Mouse (Mus musculus): Measurements from ENCODE around the gene Cdca8.

Cdca8 gene

GRCm38 (mm10) chr4:124951036-124951433 is 11.9 kb upstream of the Cdca8 start:
- peak; percentile 40 to 64 for DNase-seq

GRCm38 (mm10) chr4:124950181-124951035 is 11.3 kb upstream of the Cdca8 start:
- DNase-seq, result peak; percentile 71 to 77

GRCm38 (mm10) chr4:124949488-124949887 is 10.4 kb upstream of the Cdca8 start:
- no peak for DNase-seq

GRCm38 (mm10) chr4:124944961-124945360 is 5.8 kb upstream of the Cdca8 start:
- peak in 1 of 2 experiments; percentile 39 for DNase-seq

GRCm38 (mm10) chr4:124943781-124944180 is 4.7 kb upstream of the Cdca8 start:
- no peak for DNase-seq

GRCm38 (mm10) chr4:124943022-124943421 is 3.9 kb upstream of the Cdca8 start:
- DNase-seq, result peak; percentile 89 to 91

GRCm38 (mm10) chr4:124936613-124937471 is 2.3 kb downstream of the Cdca8 start, which contains the start of gene 9930104L06Rik:
TSS of gene 9930104L06Rik (plus strand) at chr4:124937048.
- peak; percentile 96 for DNase-seq

GRCm38 (mm10) chr4:124928102-124928501 is 11.0 kb downstream of the Cdca8 start:
- DNase-seq, result no peak

- DNase-seq, result peak; percentile 57 to 65
Observed at GRCm38 (mm10) chr4:124905971-124906822, 32.9 kb downstream of the Cdca8 start.

- DNase-seq, result no peak
Observed at GRCm38 (mm10) chr4:124905417-124905816, 33.7 kb downstream of the Cdca8 start.

- DNase-seq, result no peak
Observed at GRCm38 (mm10) chr4:124899906-124900305, 39.2 kb downstream of the Cdca8 start.

- DNase-seq, result no peak
Observed at GRCm38 (mm10) chr4:124898428-124898827, 40.7 kb downstream of the Cdca8 start.

GRCm38 (mm10) chr4:124894508-124895428 is 44.3 kb downstream of the Cdca8 start:
- DNase-seq, result peak; percentile 13 to 30

GRCm38 (mm10) chr4:124893769-124894168 is 45.3 kb downstream of the Cdca8 start:
- no peak for DNase-seq

GRCm38 (mm10) chr4:124890831-124891230 is 48.3 kb downstream of the Cdca8 start:
- no peak for DNase-seq

GRCm38 (mm10) chr4:124889935-124890334 is 49.2 kb downstream of the Cdca8 start:
- DNase-seq, result no peak

- DNase-seq, result no peak
Observed at GRCm38 (mm10) chr4:124888702-124889101, 50.4 kb downstream of the Cdca8 start.

GRCm38 (mm10) chr4:124882151-124882729 is 56.9 kb downstream of the Cdca8 start:
- peak; percentile 84 for DNase-seq

- peak; percentile 31 to 41 for DNase-seq
Observed at GRCm38 (mm10) chr4:124881341-124881908, 57.7 kb downstream of the Cdca8 start.

GRCm38 (mm10) chr4:124880599-124880998 is 58.5 kb downstream of the Cdca8 start, which contains the start of gene Epha10:
TSS of gene Epha10 (plus strand) at chr4:124880899.
- DNase-seq, result no peak
